Mouse (Mus musculus): ENCODE measurements around the gene Gm20388.

The Gm20388 gene

DNA sequence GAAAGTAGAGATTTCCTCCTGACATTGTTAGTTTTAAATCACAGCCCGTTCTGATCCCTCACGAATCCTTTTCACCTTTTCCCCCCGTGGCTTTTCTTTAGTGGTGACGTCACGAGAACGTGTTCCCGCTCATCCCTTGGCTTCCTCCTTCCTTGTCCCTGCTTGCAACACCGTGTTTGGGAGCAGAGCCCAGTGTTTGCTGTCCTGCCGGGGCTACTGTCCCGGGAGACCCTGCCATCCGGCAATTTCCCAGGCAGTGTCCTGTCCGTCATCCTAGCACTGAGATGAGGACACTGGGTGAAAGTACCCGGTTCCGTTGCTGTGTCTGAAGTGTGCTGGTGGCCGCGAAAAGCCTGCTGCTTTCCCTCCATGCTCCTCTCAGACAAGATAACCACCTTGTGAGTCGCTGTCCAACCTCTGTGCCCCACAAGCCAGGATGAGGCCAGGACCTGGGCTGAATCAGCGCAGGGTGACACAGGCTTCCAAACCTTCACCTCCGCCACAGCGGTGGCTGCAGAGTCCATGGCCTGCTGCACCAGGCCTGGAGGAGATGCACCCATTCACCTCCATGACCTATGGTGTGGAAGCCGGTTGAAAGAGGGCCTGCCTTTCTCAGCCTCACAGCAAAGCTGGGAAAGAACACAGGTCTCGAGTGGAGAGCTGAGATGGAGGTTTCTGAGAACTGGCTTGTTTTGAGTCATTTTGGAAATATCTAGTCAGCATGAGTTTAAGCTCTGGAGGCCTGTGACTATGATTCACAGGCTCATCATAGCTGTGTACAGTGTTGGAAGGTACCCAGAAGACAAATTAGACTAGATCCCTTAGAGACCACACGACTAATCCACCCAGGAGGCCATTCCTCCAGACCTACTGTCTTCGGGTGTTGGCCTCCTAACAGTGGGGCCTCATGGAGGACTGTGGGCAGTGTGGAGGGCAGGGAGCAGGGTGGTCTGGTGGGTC, 4367.6 kb downstream of the Gm20388 start:
- DNase-seq = no peak

DNA sequence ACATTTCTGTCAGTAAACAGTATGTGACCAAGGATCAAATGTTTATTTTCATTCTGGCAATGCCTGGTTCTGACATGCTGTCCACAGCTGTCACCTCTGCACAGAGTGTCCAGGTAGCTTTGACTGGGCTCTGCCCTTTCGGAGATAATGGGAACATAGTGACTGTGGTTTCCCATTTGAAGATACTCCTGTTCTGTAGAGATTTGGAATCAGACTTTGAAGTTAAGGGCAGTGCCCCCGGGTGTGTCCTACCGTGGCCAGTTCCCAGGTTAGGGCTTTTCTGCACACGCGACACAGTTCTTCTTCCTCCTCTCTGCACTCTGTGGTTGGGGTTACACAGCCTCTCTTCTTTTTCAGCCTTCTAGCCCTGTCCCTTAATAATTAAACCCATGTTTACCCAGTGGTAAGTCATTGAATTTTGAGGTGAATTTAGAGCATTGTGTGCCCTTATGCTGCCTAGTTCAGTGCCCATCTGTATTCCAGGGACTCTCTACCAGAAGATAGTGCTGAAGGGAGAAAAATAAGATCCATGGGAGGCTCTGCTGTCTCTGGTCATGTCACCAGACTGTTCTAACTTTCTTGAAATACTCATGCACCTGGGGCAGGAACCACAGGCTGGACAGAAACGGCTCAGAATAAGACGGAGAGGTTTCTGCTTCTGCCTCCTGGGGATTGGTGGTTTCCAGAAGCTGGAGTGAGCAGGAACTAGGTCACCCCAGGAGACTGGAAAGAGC, 4368.5 kb downstream of the Gm20388 start:
- no peak for DNase-seq

DNA sequence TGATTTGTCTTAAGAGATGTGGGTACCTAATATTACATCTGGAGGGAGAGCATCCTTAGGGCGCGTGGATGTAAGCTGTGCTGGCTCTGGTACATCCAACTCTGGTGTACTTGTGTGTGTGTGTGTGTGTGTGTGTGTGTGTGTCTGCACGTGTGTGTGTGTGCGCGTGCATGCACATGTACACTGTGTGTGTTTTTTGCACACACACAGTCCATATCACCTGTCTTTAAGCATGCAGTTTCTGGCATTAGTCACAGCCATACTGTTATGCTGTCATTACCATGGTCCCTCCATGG, 4369.0 kb downstream of the Gm20388 start:
- DNase-seq = no peak

DNA sequence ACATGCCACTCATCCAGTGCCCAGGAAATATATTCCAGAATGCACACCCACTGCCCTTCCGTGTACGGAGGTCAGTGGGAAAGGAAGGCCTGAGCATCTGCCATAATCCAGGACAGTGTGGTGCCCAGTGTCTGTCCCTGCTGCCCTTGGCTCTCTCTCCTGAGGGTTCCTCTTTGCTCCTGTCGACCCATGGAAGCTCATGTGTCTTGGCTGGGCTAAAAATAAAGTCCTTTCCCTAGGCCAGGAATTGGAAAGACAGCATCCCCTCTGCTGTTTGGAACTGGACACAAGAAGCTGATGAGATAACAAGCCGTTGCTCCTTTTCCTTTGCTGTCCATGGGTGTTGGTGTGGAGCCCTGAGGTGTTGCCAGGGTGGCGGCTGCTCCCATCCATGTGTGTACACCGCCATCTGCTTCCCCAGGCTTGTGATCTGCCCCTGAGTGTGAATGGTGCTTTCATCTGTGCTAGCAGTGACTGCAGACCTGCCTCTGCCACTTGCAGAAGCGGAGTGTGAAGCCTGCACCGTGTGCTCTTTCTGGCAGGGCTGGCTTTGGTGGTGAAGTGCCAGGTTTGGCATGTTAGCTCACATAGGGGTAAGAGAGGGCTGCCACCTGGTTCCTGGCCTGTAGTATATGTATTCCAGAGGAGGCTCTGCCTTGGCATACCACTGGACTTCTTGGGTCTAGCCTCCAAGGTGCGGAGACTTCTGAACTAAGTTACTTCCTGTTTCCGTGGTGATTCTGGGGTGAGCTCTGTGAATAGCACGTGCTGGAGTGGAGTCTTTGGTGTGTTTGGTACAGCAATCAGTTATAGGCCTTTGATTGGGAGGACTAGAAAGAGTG, 4371.3 kb downstream of the Gm20388 start:
- DNase-seq = no peak

DNA sequence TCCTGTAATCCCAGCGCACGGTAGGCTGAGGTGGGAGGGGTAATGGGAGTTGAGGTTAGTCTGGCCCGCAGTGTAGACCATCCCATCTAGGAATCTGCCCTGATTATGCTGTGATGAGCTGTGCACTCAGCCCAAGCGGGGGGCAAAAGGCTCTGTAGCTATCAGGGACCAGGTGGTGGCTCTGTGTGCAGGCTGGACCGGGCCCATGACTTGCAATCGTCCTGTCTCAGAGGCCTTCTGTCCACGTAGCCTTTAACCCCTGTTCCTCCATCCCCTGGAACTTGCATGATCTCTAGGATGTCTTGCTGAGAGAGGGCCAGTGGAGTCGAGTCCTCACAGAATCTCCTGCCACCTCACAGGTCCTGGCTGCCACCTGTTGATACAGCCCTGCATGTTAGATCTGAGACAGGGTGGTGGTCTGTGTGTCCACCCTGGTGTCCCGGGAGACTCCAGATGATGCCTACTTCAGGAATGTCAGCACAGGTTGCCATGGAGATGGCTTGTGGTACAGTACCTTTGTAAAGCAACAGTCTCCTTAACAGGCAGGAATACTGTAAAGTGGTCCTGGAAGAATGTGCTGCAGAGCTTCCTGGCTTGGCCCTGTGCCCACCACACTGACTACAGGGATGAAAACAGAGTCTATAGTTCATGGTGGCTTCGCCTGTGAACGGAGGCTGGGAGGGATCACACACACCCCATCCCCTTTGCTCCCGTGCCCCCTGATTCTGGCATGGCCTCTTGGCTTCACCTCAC, 4372.4 kb downstream of the Gm20388 start:
- peak; percentile 77 for DNase-seq

DNA sequence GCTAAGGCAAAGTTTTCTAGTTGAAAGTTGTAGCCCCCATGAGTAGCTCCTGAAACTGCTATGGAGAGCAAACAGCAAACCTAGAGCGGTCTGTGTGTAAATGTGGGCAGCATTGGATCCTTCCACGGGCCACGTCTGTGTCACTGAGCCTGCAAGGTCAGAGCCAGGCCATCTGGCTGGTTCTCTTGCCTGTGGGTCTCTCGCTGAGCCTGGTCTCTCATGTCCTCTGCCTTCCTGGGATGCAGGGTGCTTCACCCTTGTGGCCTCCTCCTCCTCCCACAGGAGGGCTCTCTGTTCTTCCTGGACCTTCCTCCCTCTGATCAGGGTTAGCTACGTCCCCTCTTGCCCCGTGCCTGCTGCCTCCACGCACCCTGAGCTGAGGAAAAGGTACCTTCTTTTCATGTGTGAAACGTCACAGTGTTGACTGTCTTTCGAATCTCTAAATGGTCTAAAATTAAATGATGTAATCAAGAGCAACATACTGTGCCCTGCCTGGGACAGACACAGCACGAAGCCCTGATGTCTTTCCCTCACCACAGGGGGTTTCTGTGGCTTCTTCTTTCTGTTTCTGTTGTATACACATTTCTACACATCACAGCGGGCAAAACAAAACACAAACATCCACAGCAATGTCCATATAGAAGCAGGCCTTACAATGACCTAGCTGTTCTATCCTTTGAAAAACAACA, 4373.1 kb downstream of the Gm20388 start:
- DNase-seq = no peak

DNA sequence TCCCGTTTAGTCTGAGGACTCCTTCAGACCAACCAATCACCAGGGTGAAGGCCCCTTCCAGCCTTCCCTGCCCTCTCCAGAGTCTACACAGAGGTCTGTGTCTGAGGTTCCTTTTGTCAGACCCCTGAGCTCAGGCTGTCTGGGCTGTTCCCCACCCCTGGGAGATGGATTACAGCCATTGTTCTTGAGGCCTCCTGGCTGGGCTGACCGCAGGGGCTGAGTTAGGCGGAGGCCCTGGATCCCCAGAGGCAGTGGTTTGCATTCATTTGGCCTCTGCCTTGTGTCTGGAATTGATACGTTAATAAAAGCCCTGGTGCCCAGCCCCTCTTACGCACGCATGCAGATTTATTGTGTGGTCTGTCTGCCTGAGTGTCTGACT, 4373.7 kb downstream of the Gm20388 start:
- no peak for DNase-seq

DNA sequence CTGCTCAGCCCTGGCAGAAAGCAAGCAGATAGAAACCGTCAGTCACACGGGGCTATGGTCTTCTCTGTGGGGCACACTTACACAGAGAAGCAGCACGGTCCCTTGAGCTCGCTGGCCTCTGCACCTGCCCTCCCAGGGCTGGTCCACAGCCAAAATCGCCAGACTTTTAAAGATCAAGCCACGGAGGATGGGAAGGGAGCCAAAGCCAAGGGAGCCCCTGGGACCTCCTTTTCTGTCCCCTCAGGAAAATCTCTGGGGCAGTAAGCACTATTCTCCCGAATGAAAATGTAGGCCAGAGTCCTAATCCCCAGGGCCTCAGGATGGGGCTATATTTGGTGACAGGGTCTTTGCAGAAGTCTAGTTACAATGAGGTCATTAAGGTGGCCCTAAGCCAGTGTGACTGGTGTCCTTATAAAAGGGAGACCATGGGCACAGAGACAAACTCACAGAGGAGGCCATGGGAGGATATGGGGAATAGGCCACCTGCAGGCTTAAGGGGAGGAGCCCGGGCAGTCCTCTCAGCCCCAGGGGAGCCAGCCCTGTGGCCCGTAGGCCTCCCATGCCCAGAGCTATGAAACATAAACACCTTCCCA, 4374.4 kb downstream of the Gm20388 start:
- DNase-seq = peak; percentile 80

DNA sequence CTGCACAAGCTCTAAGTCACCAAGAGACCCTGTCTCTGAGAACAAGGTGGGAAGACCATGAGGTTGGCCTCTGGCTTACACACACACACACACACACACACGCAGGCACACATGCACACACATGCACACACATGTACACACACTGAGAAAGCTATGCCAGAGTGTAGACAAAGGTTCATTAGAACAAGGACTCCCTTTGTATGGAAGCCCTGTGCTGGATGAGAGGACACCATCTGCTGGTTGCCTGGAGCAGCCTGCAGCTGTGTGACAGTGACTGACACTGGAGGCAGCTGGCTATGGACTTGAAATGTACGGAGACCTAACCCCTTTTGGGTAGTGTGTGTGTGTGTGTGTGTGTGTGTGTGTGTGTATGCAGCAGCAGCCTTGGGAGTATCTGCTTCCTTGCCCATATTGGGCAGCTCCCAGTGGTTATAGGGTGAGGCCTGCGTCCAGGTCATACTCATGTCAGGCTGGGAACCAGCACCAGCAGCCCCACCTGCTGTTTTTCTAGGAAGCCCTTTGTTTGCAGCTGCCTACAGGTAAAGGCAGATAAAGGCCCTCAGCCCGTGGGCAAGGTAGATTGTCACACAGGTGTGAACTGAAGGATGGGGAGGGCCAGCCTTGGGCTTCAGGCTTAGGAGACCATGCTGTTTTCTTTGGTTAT, 4376.0 kb downstream of the Gm20388 start:
- DNase-seq = no peak

DNA sequence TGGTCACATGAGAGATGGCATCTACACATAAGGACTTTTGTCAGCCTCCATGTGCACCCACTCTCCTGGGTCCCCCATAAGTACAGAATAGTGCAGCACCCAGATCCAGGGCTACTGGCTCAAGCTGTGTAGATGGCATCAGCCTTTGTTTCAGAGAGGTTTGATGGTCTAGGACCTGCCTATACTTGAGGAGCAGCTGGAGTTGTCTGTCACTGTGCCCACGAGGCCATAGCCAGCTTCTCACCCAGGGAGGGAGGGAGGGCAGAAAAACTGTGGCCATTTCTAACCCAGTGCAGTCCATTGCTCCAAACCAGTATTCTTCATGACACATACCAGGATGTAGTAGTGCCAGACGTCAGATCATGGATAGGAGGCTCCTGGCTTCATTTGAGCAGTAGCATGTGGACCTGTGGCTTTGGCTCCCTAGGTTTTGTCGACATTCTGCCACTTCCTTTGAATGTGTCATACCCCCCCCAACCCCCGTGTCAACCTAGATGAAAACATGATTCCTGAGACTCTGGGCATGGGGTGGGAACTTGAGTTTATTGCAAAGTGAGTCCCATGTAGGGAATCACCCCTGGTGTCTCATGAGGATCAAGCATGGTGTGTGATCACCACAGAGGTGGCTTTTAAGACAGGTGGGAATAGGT, 4377.7 kb downstream of the Gm20388 start:
- DNase-seq = no peak

DNA sequence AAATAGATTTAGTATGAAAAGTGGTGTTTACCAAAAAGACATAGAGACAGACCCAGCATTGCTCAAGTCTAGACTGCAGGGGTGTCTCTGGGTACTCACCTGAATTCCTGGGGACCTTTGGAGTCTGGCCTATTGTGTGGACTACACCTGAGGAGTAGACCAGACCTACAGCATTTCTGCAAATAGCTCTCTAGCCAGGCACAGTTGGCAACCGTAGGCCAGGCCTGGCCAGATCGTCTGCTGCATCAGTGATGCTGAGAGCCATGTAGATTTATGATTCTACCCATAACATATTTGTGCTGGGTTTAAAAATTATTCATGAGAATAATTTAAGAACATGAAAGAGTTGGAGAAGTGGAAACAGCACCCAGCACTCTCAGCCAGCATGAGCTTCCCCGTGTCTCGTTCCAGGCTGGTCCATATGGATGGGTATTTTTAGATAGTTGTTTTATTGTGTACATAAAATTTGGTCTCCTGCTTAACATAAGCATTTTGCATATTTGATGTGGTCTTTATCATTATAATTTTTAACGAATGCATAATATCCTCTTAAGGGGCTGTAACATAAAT, 4378.9 kb downstream of the Gm20388 start:
- DNase-seq = no peak

DNA sequence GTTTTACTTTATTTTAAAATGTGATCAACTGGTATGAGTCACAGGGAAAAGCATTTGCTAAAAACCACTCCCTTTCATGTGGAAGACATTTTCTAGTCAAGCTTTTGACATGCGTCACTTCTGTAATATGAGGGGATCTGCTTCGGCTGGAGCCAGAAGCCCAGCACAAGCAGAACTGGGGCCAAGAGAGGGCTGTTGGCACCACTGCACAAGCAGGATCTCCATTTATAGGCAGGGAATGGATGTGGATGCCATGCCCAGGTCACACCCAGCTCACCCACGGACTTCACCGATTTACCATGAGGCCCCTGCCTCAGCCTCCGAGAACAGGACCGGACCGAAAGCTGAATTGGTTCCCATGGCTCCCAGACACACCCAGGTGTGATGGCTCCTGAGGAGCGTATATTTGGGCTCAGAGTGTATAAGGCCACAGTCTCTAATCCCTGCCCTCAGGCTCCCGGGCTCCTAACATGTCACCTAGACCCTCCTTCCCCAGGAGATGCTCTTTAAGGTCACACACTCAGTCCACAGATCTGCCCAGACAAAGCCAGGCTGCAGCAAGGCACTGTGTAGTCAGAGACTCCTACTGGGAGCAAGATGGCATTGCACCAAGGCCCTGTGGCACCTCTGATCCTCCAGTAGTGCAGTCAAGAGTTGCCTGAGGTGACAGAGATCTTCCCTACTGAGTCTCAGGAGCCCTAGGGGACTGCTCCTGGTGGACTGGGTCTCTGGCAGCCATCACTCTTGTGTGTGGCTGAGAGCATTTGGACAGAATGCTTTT, 4380.5 kb downstream of the Gm20388 start:
- DNase-seq = no peak

DNA sequence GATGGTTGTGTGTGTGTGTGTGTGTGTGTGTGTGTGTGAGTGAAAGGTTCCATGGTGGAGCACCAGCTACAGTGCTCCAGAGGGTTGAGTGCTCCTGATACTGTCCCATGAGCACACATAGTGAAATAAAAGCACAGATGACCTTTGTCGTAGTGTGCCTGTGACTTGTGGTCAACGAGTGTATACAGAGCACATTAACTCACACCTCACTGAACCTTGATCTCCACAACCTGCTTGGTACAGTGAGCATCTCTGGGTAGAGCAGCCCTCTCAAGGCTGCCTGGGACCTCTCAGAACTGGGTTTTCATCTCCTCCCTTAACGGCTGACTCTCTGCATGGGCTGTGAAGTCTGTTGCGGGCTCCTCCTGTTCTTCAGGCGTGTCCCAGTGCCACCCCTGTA, 4381.1 kb downstream of the Gm20388 start:
- DNase-seq = no peak

DNA sequence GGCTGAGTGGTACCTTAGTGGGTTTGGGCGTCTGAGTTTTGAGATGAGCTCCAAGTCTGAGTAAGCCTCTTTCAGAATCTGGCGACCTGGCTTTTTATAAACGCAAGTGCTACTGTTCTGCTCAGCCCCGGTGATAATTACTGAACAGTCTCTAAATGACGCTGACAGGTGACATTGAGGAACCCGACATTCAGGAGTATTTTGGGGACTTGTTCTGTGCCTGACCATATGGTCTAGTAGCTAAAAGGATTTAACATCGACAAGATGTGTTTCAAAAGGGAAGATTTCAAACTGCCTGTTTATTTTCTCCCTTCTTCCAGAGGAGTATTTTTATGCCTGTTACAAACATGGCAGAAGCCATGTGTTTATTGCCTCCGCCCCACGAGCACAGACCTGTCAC, 4382.3 kb downstream of the Gm20388 start:
- DNase-seq = no peak

DNA sequence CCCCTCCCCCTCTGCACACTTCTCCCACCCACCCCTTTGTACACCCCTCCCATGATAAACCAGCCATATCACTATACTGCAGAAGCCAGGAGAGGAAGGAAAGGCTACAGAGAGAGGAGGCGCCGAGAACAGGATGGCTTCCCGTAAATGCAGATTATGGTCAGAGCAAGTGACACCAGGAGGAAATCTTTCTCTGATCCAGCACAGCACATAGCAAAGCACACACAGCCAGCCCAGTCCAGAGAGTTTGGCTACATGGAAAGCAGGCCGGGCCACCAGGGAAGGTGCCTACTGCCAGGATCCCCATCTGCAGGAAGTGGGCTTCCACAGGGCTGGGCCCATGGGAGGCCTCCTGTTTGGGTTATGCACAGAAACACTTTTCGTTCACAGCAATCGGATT, 4383.8 kb downstream of the Gm20388 start:
- DNase-seq = no peak

DNA sequence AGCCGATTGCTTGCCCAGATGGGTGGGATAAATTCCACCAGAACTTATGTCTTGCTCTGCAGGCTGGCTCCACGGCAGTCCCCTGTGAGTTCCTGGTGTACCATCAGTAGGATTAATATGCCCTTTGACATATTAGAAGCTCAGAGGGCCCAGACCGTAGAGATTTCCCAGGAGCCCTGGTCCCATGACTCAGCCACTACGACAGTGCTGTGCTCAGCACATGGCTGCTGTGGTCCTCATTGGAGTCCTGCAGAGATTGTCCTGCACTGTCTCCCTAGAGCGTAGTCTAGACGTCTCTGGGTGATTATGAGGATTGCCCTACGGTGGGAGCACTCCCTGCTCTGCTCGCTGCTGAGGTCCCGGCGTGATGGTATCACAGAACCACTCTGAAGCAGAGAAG, 4384.3 kb downstream of the Gm20388 start:
- DNase-seq = no peak

DNA sequence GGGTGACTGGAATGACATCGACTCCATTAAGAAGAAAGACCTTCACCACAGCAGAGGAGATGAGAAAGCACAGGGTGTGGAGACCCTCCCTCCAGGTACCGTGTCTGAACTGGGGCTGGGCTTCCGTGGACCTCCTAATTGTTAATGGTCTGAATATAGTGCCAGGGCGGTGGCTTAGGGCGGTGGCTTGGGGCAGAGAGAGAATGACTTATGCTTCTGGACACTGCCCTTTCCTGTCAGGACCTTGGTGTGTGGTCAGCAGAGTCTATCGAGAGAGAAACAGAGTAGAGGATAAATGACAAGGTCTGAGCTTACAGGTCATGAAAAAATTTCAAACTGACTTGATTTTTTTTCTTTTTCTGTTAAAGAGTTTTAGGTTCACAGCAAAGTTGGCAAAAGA, 4384.7 kb downstream of the Gm20388 start:
- no peak for DNase-seq

DNA sequence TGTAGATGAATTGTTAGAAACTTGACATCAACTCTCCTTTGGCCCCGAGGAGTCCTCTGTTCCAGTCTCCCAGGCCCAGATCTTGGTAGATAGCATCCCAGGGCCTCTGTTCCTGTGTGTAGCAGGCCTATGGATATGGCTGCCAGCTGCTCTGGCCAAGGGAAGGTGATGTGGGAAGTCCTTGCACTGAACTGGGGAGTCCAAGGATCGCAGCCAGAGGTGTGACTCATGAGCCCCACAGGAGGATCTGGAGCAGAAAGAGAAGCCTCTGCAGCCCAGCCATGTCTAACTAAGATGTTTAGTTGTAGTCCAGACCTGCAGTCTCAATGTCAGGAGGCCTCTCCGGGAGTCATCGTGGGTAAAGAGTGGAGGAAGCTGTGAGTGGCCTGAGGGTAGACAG, 4390.9 kb downstream of the Gm20388 start:
- no peak for DNase-seq

DNA sequence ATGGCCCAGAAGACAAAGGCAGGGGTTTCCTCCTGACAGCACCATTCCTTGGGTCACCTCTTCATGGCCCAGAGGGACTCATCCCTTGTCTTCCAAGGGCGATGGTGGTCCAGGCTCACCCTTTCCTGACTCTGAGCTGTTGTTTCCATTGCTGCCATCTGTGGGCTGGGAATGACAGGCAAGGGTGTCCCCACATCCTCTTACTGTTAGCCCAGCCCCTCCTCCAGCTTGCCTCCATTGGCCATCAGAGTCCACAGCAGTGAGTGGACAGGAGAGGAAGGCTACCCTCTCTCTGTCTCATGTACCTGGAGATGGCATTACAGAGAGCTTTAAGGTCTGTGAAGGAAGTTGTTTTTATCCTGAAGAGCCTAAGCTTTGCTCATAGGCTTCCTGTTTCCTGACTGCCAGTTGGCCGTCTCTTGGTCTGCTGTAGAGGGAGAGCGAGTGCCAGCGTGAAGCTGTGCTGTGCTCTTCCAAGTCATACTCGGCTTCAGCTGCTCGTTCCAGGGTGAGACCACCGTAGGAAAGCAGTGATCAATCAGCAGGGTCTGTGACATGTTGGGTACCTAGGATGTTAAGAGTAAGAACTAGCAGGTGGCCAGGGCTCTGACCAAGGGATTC, 4391.4 kb downstream of the Gm20388 start:
- no peak for DNase-seq
